Mouse (Mus musculus) cerebellum, adult 9-10 months (tissue): ENCODE data around the gene Tbx3.
A peak's percentile ranks its signal among the peaks of the same experiment; 100 is the strongest.

Experiments used
- DNase-seq: peaks from one replicate; pipeline ENCODE4 v3.0.0; 2022

Tbx3 gene

GRCm38 (mm10) chr5:119670566-119671108, at the start of gene Tbx3:
TSS of gene Tbx3 (plus strand) at chr5:119670669.
- peak; percentile 4 for DNase-seq

GRCm38 (mm10) chr5:119622076-119622475, 48.4 kb upstream of the Tbx3 start:
- DNase-seq = no peak

- DNase-seq = no peak
Observed at GRCm38 (mm10) chr5:119624554-119624953, 45.9 kb upstream of the Tbx3 start.

GRCm38 (mm10) chr5:119625603-119626002, 44.9 kb upstream of the Tbx3 start:
- DNase-seq = no peak

GRCm38 (mm10) chr5:119626154-119626553, 44.3 kb upstream of the Tbx3 start:
- no peak for DNase-seq

- DNase-seq = no peak
Observed at GRCm38 (mm10) chr5:119626662-119627061, 43.8 kb upstream of the Tbx3 start.

- DNase-seq = no peak
Observed at GRCm38 (mm10) chr5:119628100-119628499, 42.4 kb upstream of the Tbx3 start.

- DNase-seq = no peak
Observed at GRCm38 (mm10) chr5:119628746-119629327, 41.6 kb upstream of the Tbx3 start.

GRCm38 (mm10) chr5:119633581-119633980, 36.9 kb upstream of the Tbx3 start:
- DNase-seq = no peak

- DNase-seq = no peak
Observed at GRCm38 (mm10) chr5:119634861-119635260, 35.6 kb upstream of the Tbx3 start.

- DNase-seq = no peak
Observed at GRCm38 (mm10) chr5:119638300-119638699, 32.2 kb upstream of the Tbx3 start.

GRCm38 (mm10) chr5:119641094-119641493, 29.4 kb upstream of the Tbx3 start:
- no peak for DNase-seq

GRCm38 (mm10) chr5:119641714-119642113, 28.8 kb upstream of the Tbx3 start:
- DNase-seq = no peak

GRCm38 (mm10) chr5:119646965-119647364, 23.5 kb upstream of the Tbx3 start:
- no peak for DNase-seq

GRCm38 (mm10) chr5:119651135-119651965, 19.1 kb upstream of the Tbx3 start:
- no peak for DNase-seq

GRCm38 (mm10) chr5:119656354-119656753, 14.1 kb upstream of the Tbx3 start:
- no peak for DNase-seq

- no peak for DNase-seq
Observed at GRCm38 (mm10) chr5:119656856-119657255, 13.6 kb upstream of the Tbx3 start.

- DNase-seq = no peak
Observed at GRCm38 (mm10) chr5:119657362-119657761, 13.1 kb upstream of the Tbx3 start.

GRCm38 (mm10) chr5:119657804-119658203, 12.7 kb upstream of the Tbx3 start:
- no peak for DNase-seq

GRCm38 (mm10) chr5:119658396-119658795, 12.1 kb upstream of the Tbx3 start:
- no peak for DNase-seq

GRCm38 (mm10) chr5:119659041-119659440, 11.4 kb upstream of the Tbx3 start:
- DNase-seq = no peak

GRCm38 (mm10) chr5:119660526-119661410, 9.7 kb upstream of the Tbx3 start:
- no peak for DNase-seq

- DNase-seq = no peak
Observed at GRCm38 (mm10) chr5:119661474-119661873, 9.0 kb upstream of the Tbx3 start.
